Mouse (Mus musculus) left cerebral cortex, adult 2 months (tissue): Measurements from ENCODE around the gene Calhm2. TPM values are rescaled to one million over a fixed set of nuclear protein-coding genes. Genes with fewer than 3 reads are reported as not detected.
A peak's percentile ranks its signal among the peaks of the same experiment; 100 is the strongest.
"Not testable (repeated sequence)": the region's sequence is repeated elsewhere in the genome, so short reads cannot be mapped to it uniquely, and the experiment has no call there.

ENCODE experiments used
- DNase-seq, 2 experiments: peaks; one replicate each; pipeline ENCODE4 v3.0.0; 2021 to 2022; ENCODE audit warnings: low spot score in 2 of 2, mixed read lengths in 1 of 2; ENCODE audit errors: extremely low spot score in 1 of 2
- H3K27ac ChIP-seq: fragments of 200-600 bp; 2 replicates; pipeline ENCODE4 v1.8.1; 2022
- H3K4me3 ChIP-seq: fragments of 200-600 bp; 2 replicates; pipeline ENCODE4 v1.8.1; 2022
- CTCF ChIP-seq: fragments of 200-600 bp; IDR thresholded peaks from 2 replicates; pipeline ENCODE4 v1.8.1; 2022; ENCODE audit warnings: antibody characterized with exemption, mild to moderate bottlenecking, moderate library complexity
- intact Hi-C: fragments of 180-260 bp; cut with DNase I; formaldehyde crosslinking; loops from one replicate; pipeline ENCODE4 v1.15.1; 2025
- total RNA-seq, 2 experiments: library from RNA; stranded (reverse); gene quantifications; 2 replicates each; pipeline ENCODE4 v1.2.3; 2021

Gene Calhm2
- total RNA-seq, 2 experiments from 2014 or later: 8.1 to 8.2 TPM

DNA sequence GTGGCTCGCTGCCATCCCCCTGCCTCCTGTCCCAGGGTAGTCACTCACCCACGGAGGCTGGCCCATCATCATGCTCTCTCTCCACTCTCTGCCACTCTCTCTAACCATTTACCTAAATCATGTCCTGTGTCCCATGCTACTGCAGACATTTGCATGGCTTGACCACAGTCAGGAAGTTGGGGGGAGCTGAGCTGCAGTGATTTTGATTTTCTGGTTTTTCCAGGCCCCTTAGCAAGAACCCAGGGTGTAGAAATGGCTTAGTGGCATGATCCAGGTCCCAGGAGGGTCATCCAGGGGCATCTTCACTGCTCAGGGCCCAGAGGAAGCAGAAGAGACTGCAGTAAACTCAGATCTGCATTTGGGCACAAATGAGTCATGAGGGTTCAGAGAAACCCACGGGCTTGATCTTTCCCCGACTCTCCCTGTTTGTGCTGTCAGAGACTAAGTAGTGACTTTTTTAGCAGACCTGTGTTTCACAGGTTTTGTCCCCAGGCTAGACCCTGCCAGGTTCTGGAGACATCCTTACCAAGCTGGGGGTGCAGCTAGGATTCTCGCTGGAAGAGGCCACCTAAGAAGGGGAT, 10.3 kb upstream of the Calhm2 start:
- no peak overlapping the region for H3K4me3 ChIP-seq
- intact Hi-C loops: no loop called here
- no peak for TF ChIP-seq CTCF
- no peak for DNase-seq
- H3K27ac ChIP-seq: no peak overlapping the region

DNA sequence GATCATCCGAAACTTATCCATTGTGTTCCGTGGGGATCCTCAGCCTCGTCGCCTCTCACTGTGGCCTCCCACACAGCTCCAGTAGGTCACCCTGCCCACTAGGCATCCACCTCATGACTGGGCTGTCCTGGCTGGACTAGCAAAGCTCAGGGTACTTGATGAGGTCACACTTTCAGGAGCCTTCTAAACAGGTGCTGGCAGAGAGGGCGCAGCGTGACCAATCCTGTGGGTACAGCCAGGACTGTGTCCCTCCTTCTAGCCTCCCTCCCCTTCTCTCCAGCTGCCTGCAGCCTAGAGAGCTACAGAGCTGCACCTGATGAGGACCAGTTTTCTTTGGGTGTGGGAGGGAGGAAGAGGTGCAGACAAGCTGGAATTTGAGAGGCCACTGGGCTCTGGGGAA, 6.1 kb upstream of the Calhm2 start, which contains the start of gene Calhm1:
Gene Calhm1, minus strand, starts transcription at position 101 of the 400 bp plus-strand sequence.
- no peak for DNase-seq
- Histone ChIP-seq H3K4me3 (no peak within 1 kb of the TSS), H3K27ac (no peak within 1 kb of the TSS)
- intact Hi-C loops: no loop called here
- no peak for TF ChIP-seq CTCF

DNA sequence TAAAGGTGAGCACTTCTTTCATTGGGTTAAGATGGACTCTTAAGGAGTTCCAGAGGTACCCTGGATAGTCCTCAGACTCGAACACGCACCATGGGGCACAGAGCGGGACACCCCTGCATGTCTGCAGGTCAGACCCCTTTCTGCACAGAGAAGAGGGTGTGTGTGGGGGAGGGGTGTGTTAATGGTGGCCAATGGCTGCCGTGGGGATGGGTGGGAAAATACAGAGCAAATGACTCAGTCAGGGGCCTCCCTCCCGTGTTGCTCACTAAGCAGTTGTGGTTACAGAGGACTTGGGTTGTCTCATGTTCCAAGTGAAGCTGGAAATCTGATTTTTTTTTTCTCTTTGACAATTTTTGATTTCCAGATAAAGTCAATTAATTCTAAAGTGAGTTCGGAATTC, 4.3 kb upstream of the Calhm2 start:
- intact Hi-C loops: no loop called here
- H3K4me3 ChIP-seq: no peak overlapping the region
- no peak overlapping the region for H3K27ac ChIP-seq
- TF ChIP-seq CTCF: no peak
- DNase-seq: no peak

DNA sequence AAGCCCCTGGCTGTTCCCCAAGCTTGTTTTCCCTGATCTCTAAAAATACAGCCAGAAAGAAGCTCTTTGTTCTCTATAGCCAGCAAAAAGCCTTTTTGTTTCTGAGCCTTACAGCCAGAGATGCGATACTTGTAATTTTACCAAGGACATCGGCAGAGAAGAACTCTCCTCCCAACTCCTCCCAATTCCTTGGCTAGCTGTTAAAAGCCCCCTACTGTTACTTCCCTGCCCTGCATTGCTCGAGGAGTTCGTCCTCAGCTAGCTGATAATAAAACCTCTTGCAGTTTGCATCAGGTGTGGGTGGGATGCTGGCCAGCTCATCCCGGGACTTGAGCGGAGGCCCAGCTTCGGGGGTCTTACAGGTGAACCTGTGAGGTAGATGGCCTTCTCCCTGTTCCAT, 1.5 kb upstream of the Calhm2 start:
- not testable (repeated sequence) for H3K27ac ChIP-seq
- intact Hi-C loops: loop anchor here (2.0 kb wide), 1 partner anchor 29 kb away; no protein-coding TSS in a partner anchor

DNA sequence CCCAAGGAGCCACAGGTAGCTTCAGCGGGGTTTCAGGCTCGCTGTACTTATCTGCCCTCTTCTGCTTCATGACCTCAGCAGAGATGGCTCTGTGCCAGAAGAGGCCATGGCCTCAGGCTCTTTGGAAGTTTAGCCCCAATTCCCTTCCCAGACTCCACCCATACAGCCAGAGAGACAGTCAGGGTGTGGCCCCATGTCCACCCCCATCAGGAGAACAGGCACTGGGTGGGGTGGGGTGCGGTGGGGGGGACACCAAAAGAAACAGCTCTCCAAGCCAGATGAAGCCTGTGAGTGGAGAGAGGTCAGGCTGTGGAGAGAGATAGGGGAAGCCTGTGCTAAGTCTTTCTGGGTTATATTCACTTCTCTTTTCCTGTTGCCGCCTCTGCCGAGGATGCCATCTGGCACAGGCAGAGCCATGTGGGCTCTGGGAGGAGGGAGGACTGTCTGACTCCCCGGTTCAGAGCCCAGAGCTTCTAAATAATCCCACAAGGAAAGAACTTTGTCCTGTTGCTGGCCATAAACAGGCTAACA, 978 bp downstream of the Calhm2 start:
- intact Hi-C loops: no loop called here
- Histone ChIP-seq H3K4me3 (peak overlapping the region; percentile 64), H3K27ac (peak overlapping the region; percentile 86)
- DNase-seq: peak; percentile 31 to 48
- no peak for TF ChIP-seq CTCF

More for the DNA sequence above, 1.5 kb upstream of the Calhm2 start:
- not testable (repeated sequence) for H3K4me3 ChIP-seq, DNase-seq

DNA sequence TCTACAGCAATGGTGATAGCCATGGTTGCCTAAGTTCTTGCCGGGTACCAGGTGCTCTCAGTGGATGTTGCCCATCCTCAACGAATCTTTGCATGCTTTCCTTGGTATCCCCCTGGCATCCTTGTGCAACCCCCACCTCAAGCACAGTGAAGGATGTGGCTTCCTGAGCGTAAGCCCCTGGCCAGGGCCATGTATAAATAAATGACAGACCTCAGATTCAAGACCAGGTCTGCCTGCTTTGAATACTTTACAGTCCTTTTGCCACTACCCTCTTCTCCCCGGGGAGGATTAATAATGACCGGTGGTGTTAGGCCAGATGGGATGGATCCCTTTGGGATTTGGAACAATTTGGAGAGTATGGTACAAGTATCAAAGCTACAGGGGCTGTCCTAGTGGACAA, 1.9 kb downstream of the Calhm2 start:
- intact Hi-C loops: no loop called here
- no peak for DNase-seq
- Histone ChIP-seq H3K27ac (no peak overlapping the region), H3K4me3 (no peak overlapping the region; the same call in 1 of the 2 replicates)
- no peak for TF ChIP-seq CTCF

DNA sequence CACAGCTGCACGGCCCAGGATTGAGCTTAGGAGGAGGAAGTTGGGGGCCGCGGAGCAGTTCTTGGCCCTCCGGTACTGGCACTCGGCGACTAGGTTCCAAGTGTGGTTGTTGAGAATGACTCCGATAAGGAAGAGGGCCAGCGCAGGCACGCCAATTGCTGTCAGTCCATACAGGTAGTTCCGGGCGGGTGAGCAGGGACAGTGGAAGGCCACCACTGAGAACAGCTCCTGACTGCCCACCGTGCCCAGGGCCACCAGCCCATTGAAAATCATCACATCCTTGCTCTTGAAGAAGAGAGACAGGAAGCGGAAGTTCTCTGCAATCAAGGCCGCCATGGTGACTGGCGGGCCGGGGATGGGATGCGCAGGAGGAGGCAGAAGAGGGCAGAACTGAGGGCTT, 2.5 kb downstream of the Calhm2 start:
- DNase-seq: no peak
- no peak for TF ChIP-seq CTCF
- intact Hi-C loops: no loop called here
- H3K4me3 ChIP-seq: no peak overlapping the region
- H3K27ac ChIP-seq: no peak overlapping the region

DNA sequence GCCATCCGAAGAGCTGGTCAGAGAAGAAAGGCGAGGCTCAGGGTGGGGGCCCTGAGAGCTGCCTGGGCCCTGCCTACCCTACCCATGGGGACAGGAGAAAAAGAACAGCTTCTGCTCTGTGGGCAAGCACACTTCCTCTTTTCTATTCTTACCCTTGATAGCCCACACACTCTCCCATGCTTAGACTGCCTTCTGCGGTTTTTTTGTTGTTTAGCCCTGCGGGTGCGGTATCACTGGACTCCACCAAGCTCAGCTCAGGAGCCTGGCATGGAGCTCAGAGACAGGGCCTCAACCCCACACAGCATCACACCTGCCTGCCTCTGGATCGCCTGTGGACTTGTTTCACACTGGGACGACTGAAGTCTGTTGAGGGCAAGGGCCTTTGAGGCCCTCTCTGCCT, 4.9 kb downstream of the Calhm2 start:
- peak overlapping the region; percentile 53 for H3K27ac ChIP-seq
- no peak for TF ChIP-seq CTCF
- no peak for DNase-seq
- H3K4me3 ChIP-seq: no peak overlapping the region
- intact Hi-C loops: no loop called here

DNA sequence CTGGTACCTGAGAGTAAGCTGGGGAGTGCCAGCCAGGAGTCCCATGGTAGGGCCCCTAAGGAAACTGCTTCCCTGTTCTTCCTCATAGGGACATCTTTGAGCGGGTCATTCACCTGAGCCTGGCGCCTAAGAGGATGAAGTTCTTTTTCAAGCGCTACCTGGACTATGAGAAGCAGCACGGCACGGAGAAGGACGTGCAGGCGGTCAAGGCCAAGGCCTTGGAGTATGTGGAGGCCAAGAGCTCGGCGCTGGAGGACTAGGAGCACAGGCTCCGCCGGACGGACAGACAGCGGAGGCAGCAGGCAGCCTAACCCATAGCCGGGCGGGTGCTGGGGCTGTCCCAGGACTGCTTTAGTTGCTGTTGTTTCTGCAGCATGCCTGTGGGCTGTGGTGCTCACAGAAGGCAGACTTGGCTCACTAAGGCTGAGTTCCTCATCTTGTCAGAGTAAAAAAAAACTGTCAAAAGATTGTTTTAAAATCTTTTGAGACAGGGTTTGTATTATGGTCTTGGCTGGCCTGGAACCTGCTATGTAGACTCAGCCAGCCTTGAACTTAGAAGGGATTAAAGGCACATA, 7.5 kb downstream of the Calhm2 start:
- TF ChIP-seq CTCF: no peak
- H3K4me3 ChIP-seq: no peak overlapping the region
- intact Hi-C loops: no loop called here
- no peak for DNase-seq
- H3K27ac ChIP-seq: no peak overlapping the region

DNA sequence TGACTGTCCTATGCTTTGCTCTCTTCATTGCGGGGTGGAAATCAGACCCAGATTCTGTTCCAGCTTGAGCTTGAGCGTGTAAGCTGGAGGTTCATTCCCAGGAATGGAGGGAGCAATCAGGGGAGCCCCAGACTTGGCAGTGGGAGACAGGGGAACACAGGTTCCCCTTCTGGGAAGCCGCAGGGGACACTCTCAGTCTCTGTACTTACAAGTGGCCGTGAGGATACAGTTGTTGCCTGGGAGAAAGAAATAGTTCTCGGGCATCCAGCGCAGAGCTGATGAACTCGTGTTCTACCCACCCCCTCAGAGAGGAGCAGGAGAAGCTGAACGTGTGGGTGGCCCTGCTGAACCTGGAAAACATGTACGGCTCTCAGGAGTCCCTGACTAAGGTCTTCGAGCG, 9.3 kb downstream of the Calhm2 start:
- no peak for DNase-seq
- Histone ChIP-seq H3K27ac (no peak overlapping the region), H3K4me3 (no peak overlapping the region)
- intact Hi-C loops: no loop called here
- TF ChIP-seq CTCF: no peak

DNA sequence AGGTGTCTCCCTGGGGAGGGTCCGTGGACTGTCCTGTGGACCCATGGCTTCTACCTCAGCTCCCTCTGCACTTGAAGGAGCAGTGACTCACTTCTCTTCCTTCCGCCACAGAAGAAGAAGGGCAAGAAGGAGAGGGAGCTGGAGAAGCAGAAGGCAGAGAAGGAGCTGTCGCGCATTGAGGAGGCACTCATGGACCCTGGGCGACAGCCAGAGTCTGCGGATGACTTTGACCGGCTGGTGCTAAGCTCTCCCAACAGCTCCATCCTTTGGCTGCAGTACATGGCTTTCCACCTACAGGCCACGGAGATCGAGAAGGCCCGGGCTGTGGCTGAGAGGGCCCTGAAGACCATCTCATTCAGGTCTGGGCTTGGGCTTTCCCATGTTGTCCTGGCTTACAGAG, 9.9 kb downstream of the Calhm2 start:
- no peak for TF ChIP-seq CTCF
- intact Hi-C loops: no loop called here
- Histone ChIP-seq H3K27ac (0 out of 2 replicates have a peak overlapping the region, but pooled peaks have one; percentile 13), H3K4me3 (no peak overlapping the region)
- no peak for DNase-seq

DNA sequence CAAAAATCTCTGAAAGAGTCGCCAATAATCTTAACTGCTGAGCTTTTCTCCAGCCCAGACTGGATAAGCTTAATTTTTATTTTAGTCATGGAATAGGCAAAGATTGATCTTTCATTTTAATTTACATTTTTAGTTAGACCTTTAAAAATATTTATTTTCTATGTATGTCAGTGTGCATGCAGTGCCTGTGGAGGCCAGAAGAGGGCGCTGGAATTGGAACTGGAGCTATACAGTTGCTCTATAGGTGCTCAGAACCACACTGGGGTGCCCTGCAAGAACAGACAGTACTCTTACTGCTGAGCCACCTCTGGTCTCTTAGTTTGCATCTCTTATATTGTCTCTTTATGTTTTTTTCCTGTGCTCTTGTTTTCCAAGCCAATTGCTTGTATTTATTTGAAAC, 15.3 kb downstream of the Calhm2 start:
- TF ChIP-seq CTCF: peak; percentile 65
- no peak overlapping the region for H3K4me3 ChIP-seq
- intact Hi-C loops: no loop called here
- DNase-seq: no peak
- H3K27ac ChIP-seq: no peak overlapping the region

DNA sequence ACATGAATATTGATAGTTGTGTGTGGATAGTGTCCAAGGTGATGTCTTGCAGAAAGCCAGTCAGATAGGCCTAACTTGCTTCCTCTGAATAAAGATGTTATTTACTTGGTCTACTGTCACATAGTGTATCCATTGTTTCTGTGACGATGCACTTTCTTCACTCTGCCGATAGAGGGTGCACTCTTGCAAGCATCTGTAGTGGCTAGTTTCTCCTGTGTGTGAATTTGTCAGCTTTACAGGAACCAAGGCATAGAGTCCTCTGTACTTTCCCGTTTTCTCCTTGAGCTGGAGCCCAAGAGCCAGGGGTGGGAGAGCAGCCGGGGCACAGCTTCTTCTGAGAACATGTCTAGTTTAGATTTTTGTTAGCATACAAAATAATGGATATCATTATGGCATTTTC, 17.0 kb downstream of the Calhm2 start:
- H3K4me3 ChIP-seq: no peak overlapping the region
- no peak overlapping the region for H3K27ac ChIP-seq
- TF ChIP-seq CTCF: peak; percentile 76
- DNase-seq: no peak
- intact Hi-C loops: loop anchor here (1.0 kb wide), 1 partner anchor 47 kb away; no protein-coding TSS in a partner anchor
